Mouse (Mus musculus): ENCODE measurements around the gene Hspb2. TPM values are rescaled to one million over a fixed set of nuclear protein-coding genes. Genes with fewer than 3 reads are reported as not detected.
A peak's percentile ranks its signal among the peaks of the same experiment; 100 is the strongest.

Gene Hspb2
- polyA plus RNA-seq, 1 experiment from 2014 or later = 7.4 TPM

DNA sequence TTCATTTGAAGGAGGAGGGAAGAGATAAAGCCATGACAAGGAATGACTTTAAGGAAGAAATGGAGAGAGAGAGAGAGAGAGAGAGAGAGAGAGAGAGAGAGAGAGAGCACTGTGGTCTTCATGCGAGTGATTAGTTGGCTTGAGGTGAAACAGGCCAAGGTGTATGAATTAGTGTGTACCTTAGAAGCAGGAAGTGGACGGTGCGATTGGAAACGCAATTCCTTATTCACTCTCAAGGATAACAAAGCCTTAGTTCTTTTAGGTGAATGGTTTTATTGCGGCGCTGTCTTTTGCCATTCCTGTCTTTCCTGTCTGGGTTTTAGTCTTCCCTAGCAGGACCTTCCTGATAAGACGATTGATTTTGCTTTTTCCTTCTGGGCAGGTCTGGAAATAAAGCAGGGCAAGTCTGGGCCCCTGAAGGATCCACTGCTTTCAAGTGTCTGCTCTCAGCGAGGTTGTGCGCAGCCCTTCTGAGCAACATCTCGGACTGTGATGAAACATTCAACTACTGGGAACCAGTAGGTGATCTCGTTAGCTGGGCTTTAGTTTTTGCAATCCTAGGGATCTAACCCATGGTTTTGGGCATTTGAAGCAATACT lies 24.1 kb upstream of the Hspb2 start:
- ATAC-seq (replicated peaks; ENCODE audit: low FRiP score, low read depth) (no peak), DNase-seq (ENCODE audit: low spot score) (no peak)
- H3K4me3 ChIP-seq (replicated peaks; ENCODE audit: low read depth, low read length) = peak overlapping the region; percentile 95
- peak overlapping the region; percentile 91 for H3K9ac ChIP-seq (ENCODE audit: low read depth, low read length)
- peaks cover 9% of the 10 kb centered on the region for H3K36me3 ChIP-seq (ENCODE audit: insufficient read depth, low read length)
- no peak for TF ChIP-seq CTCF (IDR thresholded peaks at IDR 0.05; ENCODE audit: low read depth)
- peak overlapping the region; percentile 92 for H3K4me2 ChIP-seq (ENCODE audit: low read length)
- H3K27ac ChIP-seq = 0 out of 2 replicates have a peak overlapping the region, but pooled peaks have one; percentile 27
- WGBS = 57% methylated on average over 11 of the region's 11 CpGs
- H3K27me3 ChIP-seq (ENCODE audit: insufficient read depth, low read length) = no peaks in the 10 kb centered on the region
- no peaks in the 10 kb centered on the region for H3K9me3 ChIP-seq (replicated peaks; ENCODE audit: low read length)
- H3K4me1 ChIP-seq (replicated peaks; ENCODE audit: insufficient read depth, low read length) = no peaks in the 10 kb centered on the region

- no peaks in the 10 kb centered on the region for H3K27me3 ChIP-seq (ENCODE audit: insufficient read depth, low read length)
- peak overlapping the region; percentile 95 for H3K4me3 ChIP-seq (replicated peaks; ENCODE audit: low read depth, low read length)
- peaks cover 5% of the 10 kb centered on the region; the same call in 1 of the 2 replicates for H3K36me3 ChIP-seq (ENCODE audit: insufficient read depth, low read length)
- under 1% methylated on average over 29 of the region's 30 CpGs for WGBS
- H3K4me1 ChIP-seq (replicated peaks; ENCODE audit: insufficient read depth, low read length) = no peaks in the 10 kb centered on the region
- H3K9me3 ChIP-seq (replicated peaks; ENCODE audit: low read length) = no peaks in the 10 kb centered on the region
- H3K9ac ChIP-seq (ENCODE audit: low read depth, low read length) = peak overlapping the region; percentile 91
- ATAC-seq (replicated peaks; ENCODE audit: low FRiP score, low read depth) = 0 out of 2 replicates have a peak, but pooled peaks have one; percentile 7
- H3K27ac ChIP-seq = peak overlapping the region; percentile 27; the same call in 1 of the 2 replicates
- peak; percentile 10 for DNase-seq (ENCODE audit: low spot score)
- no peak for TF ChIP-seq CTCF (IDR thresholded peaks at IDR 0.05; ENCODE audit: low read depth)
- peak overlapping the region; percentile 92 for H3K4me2 ChIP-seq (ENCODE audit: low read length)
These were observed 23.5 kb upstream of the Hspb2 start for GRCm38 (mm10) chr9:50775662-50776126.

DNA sequence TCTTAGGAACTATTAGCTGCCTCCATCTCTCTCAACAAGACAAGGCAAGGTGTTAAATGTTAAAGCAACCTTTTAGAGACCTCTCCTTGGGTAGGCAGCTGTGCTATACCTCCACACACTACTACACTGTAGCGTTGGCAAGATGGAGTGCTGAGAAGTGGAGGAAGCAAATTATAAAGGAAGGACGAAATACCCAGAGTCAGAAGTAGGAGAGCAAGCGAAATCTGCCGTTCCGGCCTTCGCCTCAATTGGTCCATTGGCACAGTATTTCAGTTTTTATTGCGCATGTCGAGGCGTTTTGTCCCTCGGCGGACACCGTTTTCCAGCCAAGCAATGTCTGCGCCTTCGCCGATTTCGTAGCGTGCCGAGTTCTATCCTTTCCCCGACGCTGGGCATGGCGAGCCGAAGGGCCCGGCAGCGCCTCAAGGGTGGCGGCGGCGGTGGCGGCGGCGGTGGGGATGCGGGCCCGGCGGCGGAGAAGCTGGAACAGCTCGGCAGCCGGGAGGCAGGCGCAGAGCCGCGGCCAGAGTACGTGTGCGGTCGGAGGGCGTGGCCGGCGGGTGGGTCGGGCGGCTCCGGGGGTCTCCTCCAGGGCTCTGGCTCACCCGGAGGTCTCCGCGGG lies 22.9 kb upstream of the Hspb2 start, which contains the start of the genes Alg9 and 1110032A03Rik:
Gene Alg9 (plus strand): TSS at position 29 of the 622 bp plus-strand sequence.
Gene 1110032A03Rik (minus strand): TSS at position 530 of the 622 bp plus-strand sequence.
- H3K27me3 ChIP-seq (ENCODE audit: insufficient read depth, low read length) = no peaks in the 10 kb centered on the region
- peak within 1 kb of the TSS; percentile 91 for H3K9ac ChIP-seq (ENCODE audit: low read depth, low read length)
- DNase-seq (ENCODE audit: low spot score) (peak; percentile 83), ATAC-seq (replicated peaks; ENCODE audit: low FRiP score, low read depth) (peak; percentile 77)
- H3K9me3 ChIP-seq (replicated peaks; ENCODE audit: low read length) = no peaks in the 10 kb centered on the region
- under 1% methylated on average over 48 of the region's 51 CpGs for WGBS
- peak within 1 kb of the TSS; percentile 92 for H3K4me2 ChIP-seq (ENCODE audit: low read length)
- peak within 1 kb of the TSS; percentile 27 for H3K27ac ChIP-seq
- H3K36me3 ChIP-seq (ENCODE audit: insufficient read depth, low read length) = 0 out of 2 replicates have a peak, but pooled peaks cover 3% of the 10 kb centered on the region
- H3K4me3 ChIP-seq (replicated peaks; ENCODE audit: low read depth, low read length) = peak within 1 kb of the TSS; percentile 95
- no peak for TF ChIP-seq CTCF (IDR thresholded peaks at IDR 0.05; ENCODE audit: low read depth)
- no peaks in the 10 kb centered on the region for H3K4me1 ChIP-seq (replicated peaks; ENCODE audit: insufficient read depth, low read length)

GRCm38 (mm10) chr9:50774026-50774462 lies 21.9 kb upstream of the Hspb2 start:
- no peaks in the 10 kb centered on the region for H3K27me3 ChIP-seq (ENCODE audit: insufficient read depth, low read length)
- ATAC-seq (replicated peaks; ENCODE audit: low FRiP score, low read depth) = no peak
- peaks cover 1% of the 10 kb centered on the region; the same call in 1 of the 2 replicates for H3K4me1 ChIP-seq (replicated peaks; ENCODE audit: insufficient read depth, low read length)
- no peak for DNase-seq (ENCODE audit: low spot score)
- H3K36me3 ChIP-seq (ENCODE audit: insufficient read depth, low read length) = 0 out of 2 replicates have a peak, but pooled peaks cover 3% of the 10 kb centered on the region
- TF ChIP-seq CTCF (IDR thresholded peaks at IDR 0.05; ENCODE audit: low read depth) = no peak
- H3K9me3 ChIP-seq (replicated peaks; ENCODE audit: low read length) = no peaks in the 10 kb centered on the region
- no peak overlapping the region for H3K27ac ChIP-seq
- H3K4me2 ChIP-seq (ENCODE audit: low read length) = peak overlapping the region; percentile 92; the same call in 1 of the 2 replicates
- H3K4me3 ChIP-seq (replicated peaks; ENCODE audit: low read depth, low read length) = no peak overlapping the region
- 60% methylated on average over 4 of the region's 4 CpGs for WGBS
- no peak overlapping the region for H3K9ac ChIP-seq (ENCODE audit: low read depth, low read length)

DNA sequence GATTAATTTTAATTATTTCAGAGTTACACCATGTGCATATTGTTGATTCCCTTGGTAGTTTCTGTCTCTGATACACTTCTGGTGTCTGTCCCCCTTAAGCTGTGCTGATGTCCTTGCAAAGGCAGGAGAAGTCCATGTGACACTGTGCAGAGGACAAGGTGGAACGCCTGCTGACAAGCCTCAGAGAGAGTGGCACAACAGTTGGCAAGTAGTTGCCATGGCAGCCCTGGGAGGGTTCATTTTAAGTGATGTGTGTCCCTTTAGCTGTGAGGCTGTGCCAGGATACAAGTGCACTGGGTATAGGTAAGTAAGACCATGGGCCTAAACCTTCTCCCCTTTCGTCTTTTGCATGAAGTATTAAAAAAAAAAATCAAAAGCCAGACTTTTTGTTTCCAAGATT lies 17.9 kb upstream of the Hspb2 start:
- Histone ChIP-seq H3K27ac (no peak overlapping the region), H3K4me3 (replicated peaks; ENCODE audit: low read depth, low read length) (no peak overlapping the region), H3K4me1 (replicated peaks; ENCODE audit: insufficient read depth, low read length) (peaks cover 5% of the 10 kb centered on the region; the same call in 1 of the 2 replicates), H3K9ac (ENCODE audit: low read depth, low read length) (no peak overlapping the region), H3K27me3 (ENCODE audit: insufficient read depth, low read length) (no peaks in the 10 kb centered on the region), H3K36me3 (ENCODE audit: insufficient read depth, low read length) (0 out of 2 replicates have a peak, but pooled peaks cover 3% of the 10 kb centered on the region), H3K9me3 (replicated peaks; ENCODE audit: low read length) (no peaks in the 10 kb centered on the region), H3K4me2 (ENCODE audit: low read length) (no peak overlapping the region)
- DNase-seq (ENCODE audit: low spot score) = no peak
- no peak for ATAC-seq (replicated peaks; ENCODE audit: low FRiP score, low read depth)
- 88% methylated on average over 2 of the region's 2 CpGs for WGBS
- no peak for TF ChIP-seq CTCF (IDR thresholded peaks at IDR 0.05; ENCODE audit: low read depth)

All from kidney, postnatal 0 days (tissue).